Mouse (Mus musculus) layer of hippocampus, postnatal 25 days (tissue): Measurements from ENCODE around the gene Serpinb1b. TPM values are rescaled to one million over a fixed set of nuclear protein-coding genes. Genes with fewer than 3 reads are reported as not detected.
"Not testable (repeated sequence)": the region's sequence is repeated elsewhere in the genome, so short reads cannot be mapped to it uniquely, and the experiment has no call there.

ENCODE experiments used
- DNase-seq, 2 experiments: peaks; one replicate each; pipeline ENCODE4 v3.0.0; 2022; ENCODE audit warnings: mixed read lengths in 2 of 2, low spot score in 1 of 2; ENCODE audit errors: extremely low spot score in 1 of 2
- total RNA-seq, 2 experiments: library from RNA; stranded (reverse); gene quantifications; 2 replicates each; pipeline ENCODE4 v1.2.3; 2021

Gene Serpinb1b
- under 1 TPM; 0.28 to 0.86 TPM for total RNA-seq

GRCm38 (mm10) chr13:33078056-33078705, at the start of gene Serpinb1b:
Gene Serpinb1b (plus strand): TSS chr13:33078575.
- DNase-seq: no peak

GRCm38 (mm10) chr13:33029478-33029877, 48.9 kb upstream of the Serpinb1b start:
- DNase-seq: not testable (repeated sequence)

- no peak for DNase-seq
Measured at GRCm38 (mm10) chr13:33030281-33030680, 48.1 kb upstream of the Serpinb1b start.

GRCm38 (mm10) chr13:33035506-33035905, 42.9 kb upstream of the Serpinb1b start:
- DNase-seq: no peak

GRCm38 (mm10) chr13:33043542-33043941, 34.8 kb upstream of the Serpinb1b start:
- no peak for DNase-seq

GRCm38 (mm10) chr13:33047234-33047633, 31.1 kb upstream of the Serpinb1b start:
- no peak for DNase-seq

GRCm38 (mm10) chr13:33048187-33048586, 30.2 kb upstream of the Serpinb1b start:
- DNase-seq: no peak

- DNase-seq: no peak
Measured at GRCm38 (mm10) chr13:33051697-33052096, 26.7 kb upstream of the Serpinb1b start.

GRCm38 (mm10) chr13:33063048-33063447, 15.3 kb upstream of the Serpinb1b start:
- no peak for DNase-seq

GRCm38 (mm10) chr13:33067387-33067977, 10.9 kb upstream of the Serpinb1b start:
- no peak for DNase-seq

GRCm38 (mm10) chr13:33068164-33068563, 10.2 kb upstream of the Serpinb1b start:
- no peak for DNase-seq

- no peak for DNase-seq
Measured at GRCm38 (mm10) chr13:33071776-33072175, 6.6 kb upstream of the Serpinb1b start.

GRCm38 (mm10) chr13:33074029-33074428, 4.3 kb upstream of the Serpinb1b start:
- DNase-seq: no peak

GRCm38 (mm10) chr13:33076247-33076646, 2.1 kb upstream of the Serpinb1b start:
- no peak for DNase-seq

GRCm38 (mm10) chr13:33077026-33077685, 1.2 kb upstream of the Serpinb1b start:
- DNase-seq: no peak

- no peak for DNase-seq
Measured at GRCm38 (mm10) chr13:33079391-33079790, 1.0 kb downstream of the Serpinb1b start.

- no peak for DNase-seq
Measured at GRCm38 (mm10) chr13:33080356-33080755, 2.0 kb downstream of the Serpinb1b start.

- DNase-seq: no peak
Measured at GRCm38 (mm10) chr13:33083834-33084233, 5.5 kb downstream of the Serpinb1b start.

- peak; percentile 15 to 21 for DNase-seq
Measured at GRCm38 (mm10) chr13:33084975-33085694, 6.8 kb downstream of the Serpinb1b start.

- peak in 1 of 2 experiments; percentile 20 for DNase-seq
Measured at GRCm38 (mm10) chr13:33085695-33086432, 7.5 kb downstream of the Serpinb1b start.
